ENCODE assay signal across 8 mouse cellular contexts in genomic region chr11:30772777-30773417, GRCm38 (mm10). TPM values are rescaled to one million over a fixed set of nuclear protein-coding genes. Genes with fewer than 3 reads are reported as not detected.
A peak's percentile ranks its signal among the peaks of the same experiment; 100 is the strongest.
DNase-seq lines count a peak whose midpoint lies in the region; ATAC-seq and TF ChIP-seq lines count a peak whose summit lies in the region.

No protein-coding gene starts in this region.

- 3% methylated on average over 21 of the region's 21 CpGs for WGBS in heart, embryonic 12.5 days
- WGBS in heart, postnatal 0 days: 2% methylated on average over 21 of the region's 21 CpGs
- WGBS in macrophage (ENCODE audit: missing documents): 7% methylated on average over 19 of the region's 21 CpGs

- peak overlapping the region; percentile 99 for H3K4me3 ChIP-seq in heart, embryonic 12.5 days
- peak overlapping the region; percentile 99 for H3K4me3 ChIP-seq in heart, postnatal 0 days (ENCODE audit: low read depth, low read length)
- H3K4me3 ChIP-seq in macrophage (ENCODE audit: inconsistent target): peak overlapping the region; percentile 89

- intact Hi-C loops in heart, postnatal 25 days (cut with DNase I): loop anchor here (2.0 kb wide), 1 partner anchor 18 kb away; no protein-coding TSS in a partner anchor

- no peak for TF ChIP-seq EP300 in heart, postnatal 0 days (IDR thresholded peaks at IDR 0.05; ENCODE audit: low read depth)

- no peak for DNase-seq in heart, postnatal 25 days (ENCODE audit: low spot score)
- peak; percentile 20 for DNase-seq in brain, adult 2 months (ENCODE audit: low read depth, low spot score)
- DNase-seq in heart, postnatal 0 days (ENCODE audit: low spot score): no peak
- DNase-seq in urinary bladder, postnatal 14 days (ENCODE audit: low spot score): no peak
- DNase-seq in left cerebral cortex, adult 11 months (ENCODE audit: low spot score): no peak
- DNase-seq in cerebellum, postnatal 25 days: no peak

- no peak for TF ChIP-seq CTCF in heart, postnatal 0 days (IDR thresholded peaks at IDR 0.05; ENCODE audit: low read depth)

- H3K36me3 ChIP-seq in heart, embryonic 12.5 days: no peaks in the 10 kb centered on the region
- H3K36me3 ChIP-seq in heart, postnatal 0 days (replicated peaks; ENCODE audit: control insufficient read depth, insufficient read depth, low read length): no peaks in the 10 kb centered on the region
- no peaks in the 10 kb centered on the region for H3K36me3 ChIP-seq in macrophage (ENCODE audit: inconsistent target)

- peak overlapping the region; percentile 72 for H3K4me2 ChIP-seq in heart, embryonic 12.5 days
- H3K4me2 ChIP-seq in heart, postnatal 0 days (ENCODE audit: low read depth, low read length): peak overlapping the region; percentile 77

- H3K9ac ChIP-seq in heart, embryonic 12.5 days: peak overlapping the region; percentile 97
- H3K9ac ChIP-seq in heart, postnatal 0 days (replicated peaks; ENCODE audit: low read depth, low read length): peak overlapping the region; percentile 99

- peak overlapping the region; percentile 94 for H3K27ac ChIP-seq in heart, embryonic 12.5 days (ENCODE audit: poor library complexity, severe bottlenecking)
- peak overlapping the region; percentile 99 for H3K27ac ChIP-seq in heart, postnatal 0 days (ENCODE audit: low read depth)
- peak overlapping the region; percentile 50 for H3K27ac ChIP-seq in macrophage

- H3K79me2 ChIP-seq in macrophage (ENCODE audit: inconsistent target): peaks cover 60% of the 10 kb centered on the region

- peaks cover 17% of the 10 kb centered on the region for H3K4me1 ChIP-seq in heart, embryonic 12.5 days (replicated peaks)
- H3K4me1 ChIP-seq in heart, postnatal 0 days (ENCODE audit: control insufficient read depth, insufficient read depth): peaks cover 25% of the 10 kb centered on the region

- no peaks in the 10 kb centered on the region for H3K27me3 ChIP-seq in heart, embryonic 12.5 days (replicated peaks)
- no peaks in the 10 kb centered on the region for H3K27me3 ChIP-seq in heart, postnatal 0 days (ENCODE audit: control insufficient read depth, insufficient read depth, low read length)

- no peaks in the 10 kb centered on the region for H3K9me3 ChIP-seq in heart, embryonic 12.5 days (replicated peaks)
- no peaks in the 10 kb centered on the region for H3K9me3 ChIP-seq in heart, postnatal 0 days (replicated peaks; ENCODE audit: control insufficient read depth, low read length)

- ATAC-seq in heart, embryonic 12.5 days (ENCODE audit: insufficient number of reproducible peaks, low FRiP score): no peak
- no peak for ATAC-seq in heart, postnatal 0 days (ENCODE audit: insufficient read depth, low read depth)

RNA-seq across cellular contexts. Expression of gene Psme4, which starts 1.4 kb away (rescaled TPM):
- 18.9 and 20.4 TPM in 2 replicates for polyA plus RNA-seq in heart, embryonic 12.5 days (2016; fragmentation: Nextera tagmentation; extraction: Ambion mirVana)
- 100 to 1,000 TPM; 218 to 222 TPM for total RNA-seq in heart, postnatal 25 days (2021)
- 43.2 and 59.8 TPM in 2 replicates for total RNA-seq in heart, postnatal 0 days (2014; rRNA removed; ENCODE audit: low replicate concordance)
- polyA plus RNA-seq in heart, postnatal 0 days (2015; fragmentation: Nextera tagmentation; extraction: Ambion mirVana): 10.6 and 12.0 TPM in 2 replicates
- 100 to 1,000 TPM; 139 to 414 (median 270) TPM for total RNA-seq in macrophage (2018; cell fraction: chromatin; rRNA removed)
- total RNA-seq in macrophage (2018; cell fraction: cytosol; rRNA removed): 10 to 100 TPM; 39.4 to 71.3 (median 49.8) TPM
- total RNA-seq in macrophage (2018; cell fraction: nucleus; rRNA removed): 100 to 1,000 TPM in 23 of 26 experiments, 10 to 100 TPM in 3; 75.6 to 230 (median 143) TPM
- polyA plus RNA-seq in macrophage (2018): 27.5 to 37.3 TPM (median 33.7 TPM) in 3 replicates
